Mouse (Mus musculus): ENCODE results near the gene Dact1.

The Dact1 gene

DNA sequence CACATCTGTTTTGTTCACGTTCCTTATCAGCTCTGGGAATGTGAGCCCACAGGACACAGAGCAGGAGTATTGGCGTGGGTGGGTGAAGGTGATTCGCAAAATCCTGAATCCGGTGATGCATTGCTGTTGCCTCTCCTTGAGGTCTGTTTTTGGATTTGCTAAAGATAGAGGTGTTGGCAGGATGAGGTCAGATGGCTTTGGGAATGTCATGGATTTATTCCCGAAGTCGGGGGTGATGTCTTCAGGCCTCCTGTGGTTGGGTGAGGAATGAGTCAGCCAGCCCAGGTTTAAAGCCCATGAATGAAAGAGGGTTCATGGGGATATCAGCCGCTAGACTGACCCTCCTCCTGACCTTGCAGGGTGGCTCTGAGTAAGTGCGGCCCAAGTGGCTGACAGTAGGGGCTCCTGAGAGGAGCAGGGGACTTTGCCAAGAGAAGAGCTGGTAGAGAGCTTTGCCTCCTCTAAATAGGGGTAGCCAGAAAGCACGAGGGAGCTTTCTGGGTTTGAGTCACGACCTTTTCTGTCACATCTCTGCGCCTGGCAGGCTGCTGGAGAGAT lies 27.4 kb downstream of the Dact1 start:
- DNase-seq (ENCODE audit: low read depth in 2 of 2, low spot score in 2 of 2): no peak

DNA sequence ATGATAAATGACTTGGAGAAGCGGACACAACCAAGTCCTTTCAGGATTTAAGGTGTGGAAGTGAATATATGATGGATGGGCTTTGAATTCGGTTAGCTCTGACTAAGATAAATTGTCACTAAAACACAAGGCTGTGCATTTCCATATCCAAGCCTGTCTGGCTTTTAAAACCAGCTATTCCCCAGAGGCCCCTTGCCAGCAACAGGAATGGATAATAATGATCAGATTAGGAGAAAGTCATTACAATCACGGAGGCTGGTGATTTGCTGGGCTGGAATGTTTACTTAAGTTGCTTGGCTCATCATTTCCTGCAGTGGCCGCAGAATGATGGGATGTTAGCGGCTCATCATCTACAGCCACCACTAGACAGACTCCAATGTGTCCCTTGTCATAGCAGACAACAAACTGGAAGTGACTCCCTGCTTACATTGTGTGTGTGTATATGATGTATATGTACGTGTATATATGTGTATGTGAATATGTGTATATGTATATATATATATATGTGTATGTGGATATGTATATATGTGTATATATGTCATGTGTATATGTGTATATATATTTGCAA lies 28.3 kb downstream of the Dact1 start:
- no peak for DNase-seq (ENCODE audit: low read depth in 2 of 2, low spot score in 2 of 2)

DNA sequence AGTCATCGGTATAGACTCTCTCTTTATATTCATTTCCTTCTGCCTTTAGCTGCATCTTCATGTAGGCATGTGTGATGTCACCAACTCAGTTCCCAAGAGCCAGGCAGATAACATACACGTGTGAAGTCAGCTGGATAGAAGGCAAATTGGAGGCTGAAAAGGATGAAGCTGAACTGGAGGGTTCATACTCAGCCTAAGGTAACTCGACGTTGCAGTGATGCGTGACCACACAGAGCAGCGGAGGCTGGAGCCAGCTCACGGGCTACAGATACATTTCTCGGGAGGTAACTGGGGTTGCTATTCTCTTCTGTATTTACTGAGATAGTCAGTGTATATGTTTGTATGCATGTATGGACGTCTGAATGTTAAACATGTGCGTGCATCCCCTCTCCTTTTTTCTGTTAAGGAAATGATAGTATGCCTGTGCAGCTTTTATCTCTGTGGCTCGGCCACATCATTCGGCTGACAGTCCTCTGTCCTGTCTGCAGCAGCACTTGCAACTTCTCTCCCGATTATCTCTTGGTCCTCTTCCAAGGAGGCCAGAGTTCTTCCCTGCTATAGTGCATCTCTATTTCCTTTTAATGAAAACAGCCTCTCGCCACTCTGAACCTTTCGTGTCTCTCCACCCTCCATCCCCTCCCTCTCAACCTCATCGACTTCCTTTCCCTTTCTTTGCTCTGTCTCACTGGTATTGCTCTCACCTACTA lies 29.6 kb downstream of the Dact1 start:
- no peak for DNase-seq (ENCODE audit: low read depth in 2 of 2, low spot score in 2 of 2)

DNA sequence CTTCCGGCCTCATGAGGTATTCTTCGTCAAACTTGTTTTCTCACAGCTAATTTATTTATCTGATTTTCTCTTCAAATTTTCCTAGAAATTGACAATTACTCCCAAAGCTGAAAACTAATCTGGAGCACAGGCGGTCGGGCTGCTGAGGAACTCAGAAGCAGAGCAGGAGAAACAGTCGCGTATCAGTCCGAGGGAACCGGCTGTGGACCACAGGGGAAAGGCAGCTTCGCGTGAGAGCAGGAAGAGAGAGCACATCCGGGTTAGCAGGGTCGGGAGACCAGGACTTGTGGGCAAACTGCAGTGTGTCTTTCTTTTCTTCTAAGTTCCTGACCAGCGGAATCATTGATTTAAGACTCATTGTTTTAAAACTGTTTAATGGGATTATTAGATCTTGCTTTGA lies 32.7 kb downstream of the Dact1 start:
- DNase-seq (ENCODE audit: low read depth in 2 of 2, low spot score in 2 of 2): peak; percentile 26 to 38

DNA sequence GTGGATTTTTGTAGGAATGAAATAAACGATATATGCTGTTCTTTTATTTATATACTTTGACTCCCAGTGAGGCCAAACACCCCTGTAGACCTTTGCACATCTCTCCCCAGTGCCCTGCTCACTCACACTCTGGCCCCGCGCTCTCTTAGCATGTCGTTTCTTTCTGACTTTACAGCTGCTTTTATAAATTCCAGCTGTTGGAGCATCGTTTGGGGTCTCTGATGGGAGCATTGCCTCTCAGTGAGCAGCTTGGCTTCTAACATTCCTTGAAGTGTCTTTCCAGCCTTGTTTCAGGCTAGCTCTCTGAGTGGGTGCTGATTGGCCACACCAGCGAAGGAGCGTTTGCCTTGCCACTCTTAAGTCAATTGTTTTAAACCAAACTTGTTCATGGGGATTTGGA lies 35.8 kb downstream of the Dact1 start:
- no peak for DNase-seq (ENCODE audit: low read depth in 2 of 2, low spot score in 2 of 2)

DNA sequence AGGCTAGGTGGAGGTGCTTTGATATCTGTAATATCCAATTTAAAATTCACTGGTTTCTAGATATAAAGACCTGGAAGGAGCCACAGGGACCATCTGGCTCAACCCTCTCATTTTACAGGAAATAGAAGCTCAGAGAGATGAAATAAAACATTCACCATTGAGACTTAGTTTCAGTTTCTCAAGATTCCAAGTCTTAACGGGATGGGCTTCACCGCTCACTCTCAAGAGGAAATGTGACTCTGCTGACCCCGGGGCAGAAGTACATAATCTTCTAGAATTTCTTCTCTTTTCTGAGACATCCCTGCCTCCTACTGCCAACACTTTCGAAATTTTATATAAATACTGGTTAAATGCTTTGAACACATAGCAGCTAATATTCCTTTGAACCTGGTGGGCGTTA lies 36.4 kb downstream of the Dact1 start:
- DNase-seq (ENCODE audit: low read depth in 2 of 2, low spot score in 2 of 2): no peak

DNA sequence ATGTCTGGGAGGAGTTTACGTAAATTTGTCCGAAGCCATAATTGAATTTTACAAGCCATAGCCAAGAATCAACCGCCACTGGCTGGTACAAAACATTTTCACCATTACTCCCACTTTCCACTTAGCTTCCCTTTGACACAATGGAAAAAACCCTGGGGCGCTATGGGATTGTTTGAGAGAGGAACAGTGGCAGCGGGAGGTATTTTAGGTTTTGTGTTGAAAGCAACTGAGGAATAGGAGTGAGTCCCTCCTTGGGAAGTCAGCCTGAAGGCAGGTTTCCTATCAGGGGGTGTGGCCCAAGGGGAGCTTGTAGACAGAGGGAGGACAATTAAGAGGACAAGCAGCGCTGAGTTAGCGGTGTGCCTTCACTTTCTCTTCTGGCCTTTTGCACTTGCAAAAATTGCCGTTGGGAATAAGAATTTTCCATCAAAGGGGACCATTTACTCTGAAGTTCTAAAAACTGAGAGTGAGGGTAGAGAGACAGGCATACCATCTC lies 38.8 kb downstream of the Dact1 start:
- no peak for DNase-seq (ENCODE audit: low read depth in 2 of 2, low spot score in 2 of 2)

DNA sequence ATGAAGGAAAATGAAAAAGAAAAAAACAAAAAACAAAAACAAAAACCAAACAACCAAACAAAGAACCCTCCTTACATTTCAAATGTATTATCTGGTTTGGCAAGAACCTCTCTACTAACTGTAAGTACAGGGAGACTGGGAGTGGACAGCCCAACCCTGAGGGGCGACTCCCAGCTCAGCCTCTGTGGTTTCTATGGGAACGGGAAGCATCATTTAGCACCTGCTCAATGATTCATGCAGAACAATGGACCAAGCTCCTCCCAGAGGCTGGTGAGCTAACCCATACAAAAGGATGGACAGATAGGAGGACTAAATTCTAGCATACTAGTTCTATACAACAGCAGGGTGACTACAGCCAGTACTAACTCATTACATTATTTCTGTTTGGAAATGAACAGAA lies 40.4 kb downstream of the Dact1 start:
- DNase-seq (ENCODE audit: low read depth in 2 of 2, low spot score in 2 of 2): no peak

DNA sequence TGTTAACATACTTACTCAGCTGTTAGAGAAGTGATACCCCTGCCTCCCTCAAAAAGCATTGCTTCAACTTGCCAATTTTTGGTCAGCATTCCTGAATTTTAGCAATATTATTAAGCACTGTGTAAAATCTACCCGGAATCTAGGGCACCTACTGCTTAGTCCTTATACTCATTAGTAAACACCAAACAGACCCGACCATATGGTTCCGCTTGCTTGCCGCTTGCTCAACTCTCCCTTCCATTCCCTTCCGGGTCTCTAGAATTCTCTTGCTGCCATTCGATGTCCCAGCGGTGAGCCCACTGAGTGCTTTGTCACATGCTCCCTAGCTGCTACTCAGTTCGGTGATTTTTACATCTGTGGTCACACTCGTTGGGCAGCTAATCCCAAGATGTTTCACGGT lies 45.0 kb downstream of the Dact1 start:
- DNase-seq (ENCODE audit: low read depth in 2 of 2, low spot score in 2 of 2): no peak

DNA sequence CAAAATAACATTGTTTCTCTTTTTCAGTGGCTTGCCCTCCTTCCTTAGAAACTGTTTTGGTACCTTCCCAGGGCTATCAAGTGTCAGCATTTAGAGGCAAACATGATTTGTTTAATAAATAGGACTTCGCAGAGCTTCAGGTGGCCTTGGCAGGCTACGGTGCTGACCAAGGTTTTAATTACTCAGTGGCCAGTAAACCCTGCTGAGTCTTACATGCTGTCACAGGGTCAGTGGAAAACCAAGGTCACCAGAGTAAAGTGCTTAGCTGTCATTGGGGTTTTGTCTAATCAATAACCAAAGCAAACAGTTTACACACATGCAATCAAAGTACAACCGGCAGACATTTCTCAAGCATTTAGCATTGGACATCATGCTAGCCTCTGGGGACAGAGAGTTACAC lies 45.4 kb downstream of the Dact1 start:
- no peak for DNase-seq (ENCODE audit: low read depth in 2 of 2, low spot score in 2 of 2)

DNA sequence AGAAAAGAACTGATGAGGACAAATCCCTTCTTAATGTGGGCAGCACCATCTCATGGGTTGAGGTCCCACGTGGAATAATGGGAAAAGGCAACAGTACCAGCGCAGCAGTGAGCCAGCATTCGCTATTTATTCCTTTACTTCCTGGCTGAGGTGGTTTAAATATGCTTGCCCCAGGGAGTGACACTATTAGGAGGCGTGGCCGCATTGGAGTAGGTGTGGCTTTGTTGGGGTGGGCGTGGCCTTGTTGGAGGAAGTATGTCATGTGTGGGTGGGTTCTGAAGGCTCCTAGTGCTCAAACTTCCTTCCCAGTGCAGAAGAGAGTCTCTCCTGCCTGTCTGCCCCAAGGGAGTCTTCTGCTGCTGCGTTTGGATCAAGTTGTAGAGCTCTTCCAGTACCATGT lies 51.9 kb downstream of the Dact1 start:
- no peak for DNase-seq (ENCODE audit: low read depth in 2 of 2, low spot score in 2 of 2)

DNA sequence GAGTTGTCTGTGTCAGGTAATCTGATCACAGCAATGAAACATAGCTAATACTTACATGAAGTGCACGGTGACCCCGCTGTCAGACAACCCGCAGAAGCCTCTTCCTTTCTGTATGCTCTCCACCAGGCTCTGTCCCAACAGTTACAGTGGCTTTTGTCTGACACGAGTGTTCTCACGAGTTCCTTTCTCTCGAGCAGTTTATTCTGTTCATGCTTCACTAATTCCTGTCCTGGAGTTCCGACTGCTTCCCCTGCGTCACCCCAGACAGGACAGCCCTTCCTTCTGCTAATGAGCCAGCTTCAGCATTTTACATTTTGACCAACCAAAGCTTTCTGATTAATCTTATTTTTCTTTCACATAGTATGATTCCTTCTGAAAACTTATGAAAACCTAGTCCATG lies 52.7 kb downstream of the Dact1 start:
- DNase-seq (ENCODE audit: low read depth in 2 of 2, low spot score in 2 of 2): no peak

DNA sequence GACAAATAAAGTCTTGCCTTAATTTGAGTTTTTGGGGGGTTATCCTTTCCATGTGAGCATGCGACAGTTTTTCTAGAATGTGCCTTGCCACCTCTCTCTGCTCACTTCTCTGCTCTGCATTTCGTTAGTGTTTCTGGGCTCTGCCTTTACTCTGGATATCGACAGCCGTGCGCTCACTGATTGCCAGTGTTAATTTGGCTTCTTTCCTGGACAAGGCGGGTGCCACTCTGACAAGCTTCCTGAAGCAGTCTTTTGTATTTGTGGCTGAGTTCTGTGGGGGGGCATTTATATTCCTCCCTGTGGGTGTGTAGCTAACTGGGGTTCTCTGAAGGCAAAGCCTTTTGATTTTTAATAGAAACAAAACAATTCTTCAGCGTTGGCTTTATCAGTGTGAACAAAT lies 54.4 kb downstream of the Dact1 start:
- no peak for DNase-seq (ENCODE audit: low read depth in 2 of 2, low spot score in 2 of 2)

DNA sequence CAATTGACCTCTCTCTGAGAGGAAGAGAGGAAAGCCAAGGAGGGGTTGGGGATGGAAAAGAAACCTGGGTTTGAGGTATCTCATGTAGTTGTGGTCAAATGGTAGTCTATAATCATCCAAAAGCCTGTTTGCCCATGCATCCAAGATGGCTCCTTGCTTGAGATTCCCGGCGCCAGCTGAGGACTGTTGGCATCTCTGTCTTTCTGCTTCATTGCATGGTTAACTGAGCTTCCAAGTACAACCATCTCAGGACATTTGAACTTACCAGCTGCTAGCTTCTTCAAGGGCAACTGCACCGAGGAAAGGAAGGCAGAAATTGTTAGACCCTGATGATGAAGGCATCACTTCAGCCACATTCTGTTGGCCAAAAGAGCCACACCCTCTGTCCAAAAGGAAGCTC lies 54.8 kb downstream of the Dact1 start:
- no peak for DNase-seq (ENCODE audit: low read depth in 2 of 2, low spot score in 2 of 2)

DNA sequence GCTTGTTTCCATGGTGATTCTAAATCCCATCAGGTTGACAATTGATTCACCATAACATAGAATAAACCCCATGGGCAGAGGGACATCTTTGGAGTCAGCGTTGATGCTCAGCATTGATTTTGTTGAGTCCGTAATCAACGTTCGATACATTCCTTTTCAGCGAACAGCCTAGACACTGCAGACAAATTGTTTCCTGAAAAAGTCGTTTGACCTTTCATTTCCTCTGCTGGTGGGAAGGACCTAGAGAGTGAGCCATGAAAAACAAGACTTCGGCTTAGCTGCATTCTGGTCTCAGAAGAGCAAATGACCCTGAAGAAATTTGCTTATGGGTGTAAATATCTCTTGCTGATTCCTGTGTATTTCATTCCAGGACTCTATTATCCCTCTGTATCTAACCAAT lies 55.5 kb downstream of the Dact1 start:
- DNase-seq (ENCODE audit: low read depth in 2 of 2, low spot score in 2 of 2): no peak

DNA sequence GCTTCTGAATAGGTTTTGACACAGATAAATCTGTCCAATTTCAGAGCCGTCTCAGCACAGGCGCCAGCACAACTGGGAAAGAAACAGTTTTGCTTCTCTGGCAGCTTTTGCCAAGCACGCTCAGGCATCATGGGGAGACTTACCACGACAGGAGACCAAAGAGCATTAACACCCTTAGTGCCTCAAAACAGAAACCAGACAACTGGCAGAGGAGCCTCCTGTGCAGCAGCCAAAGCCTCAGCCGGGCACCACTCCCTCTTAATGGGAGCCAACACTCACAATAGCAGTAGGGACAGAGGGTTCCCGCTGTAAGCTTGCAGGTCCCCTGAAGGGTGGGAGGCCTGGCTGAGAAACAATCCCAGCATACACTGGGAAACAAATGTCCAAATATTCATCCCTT lies 56.5 kb downstream of the Dact1 start:
- DNase-seq (ENCODE audit: low read depth in 2 of 2, low spot score in 2 of 2): no peak

DNA sequence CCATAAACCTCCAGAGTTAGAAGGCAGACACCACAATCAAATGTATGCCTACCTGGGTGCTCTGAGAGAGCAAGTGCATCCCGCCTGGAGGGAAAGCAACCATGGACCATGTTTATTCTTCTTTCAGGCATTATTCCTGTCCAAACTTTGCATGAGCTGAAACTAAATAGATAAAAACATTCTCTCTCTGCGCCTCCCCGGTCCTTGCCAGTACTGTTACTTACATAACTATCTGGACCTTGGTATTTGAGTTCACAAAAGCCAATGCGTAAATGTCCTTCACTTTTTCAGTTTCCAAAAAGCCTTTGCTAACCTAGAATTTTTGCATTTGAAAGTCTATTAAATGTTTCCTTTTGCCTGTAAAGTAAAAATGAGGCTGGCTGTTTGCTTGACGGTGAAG lies 58.9 kb downstream of the Dact1 start:
- DNase-seq (ENCODE audit: low read depth in 2 of 2, low spot score in 2 of 2): no peak
